Mouse (Mus musculus): Measurements from ENCODE around the gene Spo11. TPM values are rescaled to one million over a fixed set of nuclear protein-coding genes. Genes with fewer than 3 reads are reported as not detected.
A peak's percentile ranks its signal among the peaks of the same experiment; 100 is the strongest.

Gene Spo11
- total and polyA plus RNA-seq, 3 experiments, result 0.16 to 0.34 TPM; not detected in 1

GRCm38 (mm10) chr2:173022813-173023212, 45.3 kb downstream of the Spo11 start:
- in situ Hi-C loops (cut with MboI; ENCODE audit: low pct_ligation_motif_present, low pct_unique_long_range_greater_than_20kb, low sequenced_read_pairs), result loop anchor here (25.0 kb wide), 1 partner anchor 139 kb away; the partner anchor contains the start of gene Pck1
- peaks cover 6% of the 10 kb centered on the region for H3K27me3 ChIP-seq (replicated peaks)
- dilution Hi-C loops (cut with MboI; ENCODE audit: extremely low pct_ligation_motif_present, extremely low pct_unique_long_range_greater_than_20kb, low sequenced_read_pairs), result no loop called here
- peak overlapping the region; percentile 72 to 87 (median 79) for H3K4me3 ChIP-seq (replicated peaks in 1 of 3; ENCODE audit: low read depth in 2 of 3, low read length in 2 of 3, poor library complexity in 1 of 3)
- no peaks in the 10 kb centered on the region for H3K9me3 ChIP-seq (replicated peaks; ENCODE audit: low read length)
- peaks cover 21% of the 10 kb centered on the region for H3K79me2 ChIP-seq (replicated peaks; ENCODE audit: control insufficient read depth, extremely low read depth, insufficient read depth, poor library complexity, severe bottlenecking)
- TF ChIP-seq KAT2A (IDR thresholded peaks at IDR 0.05; ENCODE audit: insufficient replicate concordance, low read length) (no peak), PAX5 (IDR thresholded peaks at IDR 0.05; ENCODE audit: low read length) (no peak), SIN3A (IDR thresholded peaks at IDR 0.05; ENCODE audit: low read length) (no peak), ZMIZ1 (IDR thresholded peaks at IDR 0.05; ENCODE audit: low read depth, low read length) (no peak), ZKSCAN1 (IDR thresholded peaks at IDR 0.05; ENCODE audit: borderline replicate concordance, low read depth, low read length) (no peak), NELFE (IDR thresholded peaks at IDR 0.05; ENCODE audit: low read depth, low read length) (no peak), ETS1 (conservative IDR thresholded peaks at IDR 0.05; ENCODE audit: low read depth, low read length) (no peak), JUND (conservative IDR thresholded peaks at IDR 0.05; ENCODE audit: low read depth, low read length) (no peak), EP300 (IDR thresholded peaks at IDR 0.05; ENCODE audit: low read length) (no peak), ZC3H11A (IDR thresholded peaks at IDR 0.05; ENCODE audit: low read depth, low read length) (no peak), MXI1 (IDR thresholded peaks at IDR 0.05; ENCODE audit: low read depth, low read length) (no peak), HCFC1 (IDR thresholded peaks at IDR 0.05; ENCODE audit: low read depth, low read length) (no peak), TCF12 (IDR thresholded peaks at IDR 0.05; ENCODE audit: low read depth, low read length) (no peak), SMC3 (IDR thresholded peaks at IDR 0.05; ENCODE audit: low read depth, low read length) (no peak), MAZ (IDR thresholded peaks at IDR 0.05; ENCODE audit: low read depth, low read length) (no peak), USF2 (conservative IDR thresholded peaks at IDR 0.05; ENCODE audit: low read depth, low read length) (no peak), IRF4 (IDR thresholded peaks at IDR 0.05; ENCODE audit: low read depth, low read length) (no peak), CTCF (conservative IDR thresholded peaks at IDR 0.05 in 1 of 2, IDR thresholded peaks at IDR 0.05 in 1 of 2; ENCODE audit: low read depth in 2 of 2, low read length in 2 of 2) (no peak)
- H3K27ac ChIP-seq (ENCODE audit: insufficient read depth, low read depth), result no peak overlapping the region
- H3K4me1 ChIP-seq (ENCODE audit: control insufficient read depth in 1 of 2, insufficient read depth in 2 of 2), result peaks cover 64 to 84% of the 10 kb centered on the region in 2 experiments
- peak overlapping the region; percentile 62 for H3K9ac ChIP-seq (ENCODE audit: insufficient read depth, low read depth)
- DNase-seq (ENCODE audit: extremely low read depth), result no peak
- H3K36me3 ChIP-seq (replicated peaks in 1 of 2; ENCODE audit: control insufficient read depth in 1 of 2, insufficient read depth in 1 of 2, low read length in 1 of 2), result peaks cover 19 to 49% of the 10 kb centered on the region in 2 experiments
- peak overlapping the region; percentile 70 for H3K4me2 ChIP-seq (ENCODE audit: insufficient read depth, low read depth, poor library complexity, severe bottlenecking)

GRCm38 (mm10) chr2:173023371-173023851, 45.9 kb downstream of the Spo11 start:
- Histone ChIP-seq H3K4me1 (ENCODE audit: control insufficient read depth in 1 of 2, insufficient read depth in 2 of 2) (peaks cover 64 to 84% of the 10 kb centered on the region in 2 experiments), H3K4me2 (ENCODE audit: insufficient read depth, low read depth, poor library complexity, severe bottlenecking) (peak overlapping the region; percentile 70), H3K36me3 (replicated peaks in 1 of 2; ENCODE audit: control insufficient read depth in 1 of 2, insufficient read depth in 1 of 2, low read length in 1 of 2) (peaks cover 22 to 53% of the 10 kb centered on the region in 2 experiments), H3K9ac (ENCODE audit: insufficient read depth, low read depth) (peak overlapping the region; percentile 62; the same call in 1 of the 2 replicates), H3K9me3 (replicated peaks; ENCODE audit: low read length) (no peaks in the 10 kb centered on the region), H3K79me2 (replicated peaks; ENCODE audit: control insufficient read depth, extremely low read depth, insufficient read depth, poor library complexity, severe bottlenecking) (peaks cover 21% of the 10 kb centered on the region), H3K4me3 (replicated peaks in 1 of 3; ENCODE audit: low read depth in 2 of 3, low read length in 2 of 3, poor library complexity in 1 of 3) (peak overlapping the region; percentile 72 to 87 (median 79)), H3K27ac (ENCODE audit: insufficient read depth, low read depth) (no peak overlapping the region), H3K27me3 (replicated peaks) (peaks cover 6% of the 10 kb centered on the region)
- in situ Hi-C loops (cut with MboI; ENCODE audit: low pct_ligation_motif_present, low pct_unique_long_range_greater_than_20kb, low sequenced_read_pairs) (loop anchor here (25.0 kb wide), 1 partner anchor 139 kb away; the partner anchor contains the start of gene Pck1), dilution Hi-C loops (cut with MboI; ENCODE audit: extremely low pct_ligation_motif_present, extremely low pct_unique_long_range_greater_than_20kb, low sequenced_read_pairs) (no loop called here)
- no peak for TF ChIP-seq PAX5 (IDR thresholded peaks at IDR 0.05; ENCODE audit: low read length)
- TF ChIP-seq RCOR1 (conservative IDR thresholded peaks at IDR 0.05; ENCODE audit: low read depth, low read length), result no peak
- no peak for TF ChIP-seq RAD21 (IDR thresholded peaks at IDR 0.05; ENCODE audit: low read depth, low read length)
- TF ChIP-seq NRF1 (IDR thresholded peaks at IDR 0.05; ENCODE audit: low read depth, low read length), result no peak
- TF ChIP-seq IRF4 (IDR thresholded peaks at IDR 0.05; ENCODE audit: low read depth, low read length), result no peak
- TF ChIP-seq CTCF (conservative IDR thresholded peaks at IDR 0.05 in 1 of 2, IDR thresholded peaks at IDR 0.05 in 1 of 2; ENCODE audit: low read depth in 2 of 2, low read length in 2 of 2), result no peak
- no peak for TF ChIP-seq UBTF (IDR thresholded peaks at IDR 0.05; ENCODE audit: low read depth, low read length)
- no peak for TF ChIP-seq USF2 (conservative IDR thresholded peaks at IDR 0.05; ENCODE audit: low read depth, low read length)
- no peak for DNase-seq (ENCODE audit: extremely low read depth)

Measured in CH12.LX (cell line).